In genomic region chr6:103542576-103542975, GRCm38 (mm10) we compare ENCODE assay signal across 25 mouse cellular contexts. TPM values are rescaled to one million over a fixed set of nuclear protein-coding genes. Genes with fewer than 3 reads are reported as not detected.
"Had no signal": no experiment of that assay in that cellular context is flagged by ENCODE, and none has a peak within 500 bp of the region (broad histone marks: within the 10 kb centered on the region; RNA-seq: fewer than 3 reads in every experiment).

No protein-coding gene starts in this region.

- H3K9me3 ChIP-seq: limb, embryonic 10.5 days; limb, embryonic 13.5 days; liver, embryonic 12.5 days; liver, embryonic 15.5 days; lung, embryonic 15.5 days; megakaryocyte, embryonic 14.5 days; neural tube, embryonic 13.5 days had no signal

- ATAC-seq: inflammation-experienced regulatory T-cells, adult 6 months; intestine, embryonic 16.5 days; liver, embryonic 12.5 days had no signal

- DNase-seq: kidney, adult 18-20 months; kidney, adult 9 months; kidney, postnatal 14 days; kidney, postnatal 4 days; liver; lung, adult 18-20 months; lung, postnatal 10 days; lung, postnatal 36 days; right cerebral cortex, adult 18-20 months; right cerebral cortex, postnatal 14 days; right cerebral cortex, postnatal 4 days; thymus, postnatal 25 days had no signal

- H3K27me3 ChIP-seq: limb, embryonic 13.5 days; liver, embryonic 12.5 days; liver, embryonic 15.5 days; lung, embryonic 15.5 days; megakaryocyte, embryonic 14.5 days; neural tube, embryonic 13.5 days had no signal

- H3K4me2 ChIP-seq: limb, embryonic 13.5 days; liver, embryonic 12.5 days; liver, embryonic 15.5 days; lung, embryonic 15.5 days; neural tube, embryonic 13.5 days had no signal

- H3K9ac ChIP-seq: limb, embryonic 13.5 days; liver, embryonic 12.5 days; liver, embryonic 15.5 days; lung, embryonic 15.5 days; neural tube, embryonic 13.5 days had no signal

- H3K36me3 ChIP-seq: limb, embryonic 10.5 days; limb, embryonic 13.5 days; liver, embryonic 12.5 days; liver, embryonic 15.5 days; lung, embryonic 15.5 days; neural tube, embryonic 13.5 days had no signal

- H3K4me3 ChIP-seq: limb, embryonic 10.5 days; limb, embryonic 13.5 days; liver, embryonic 12.5 days; liver, embryonic 15.5 days; lung, embryonic 15.5 days; megakaryocyte, embryonic 14.5 days; myocyte; neural tube, embryonic 13.5 days had no signal

- H3K4me1 ChIP-seq: limb, embryonic 10.5 days; limb, embryonic 13.5 days; liver, embryonic 12.5 days; liver, embryonic 15.5 days; lung, embryonic 15.5 days had no signal

- H3K27ac ChIP-seq: limb, embryonic 10.5 days; limb, embryonic 13.5 days; liver, embryonic 12.5 days; liver, embryonic 15.5 days; lung, embryonic 15.5 days; neural tube, embryonic 13.5 days; stomach, postnatal 0 days had no signal

RNA-seq across cellular contexts. Expression of gene Chl1, which starts 32.2 kb away (rescaled TPM):
- total RNA-seq: monocyte, adult 5-6 weeks; neutrophil, adult 5-6 weeks had no signal
- polyA plus RNA-seq: myocyte had no signal
